Mouse (Mus musculus) megakaryocyte, embryonic 14.5 days (primary cell): ENCODE measurements around the gene Nell2.

Experiments
- FLI1 ChIP-seq: IDR thresholded peaks from 2 replicates; pipeline ENCODE4 v1.6.1; 2012; ENCODE audit warnings: low read length, inconsistent platforms, mixed read lengths
- GATA1 ChIP-seq: IDR thresholded peaks from 3 replicates; pipeline ENCODE4 v1.6.1; 2012; ENCODE audit warnings: mixed read lengths, low read length, inconsistent platforms, borderline replicate concordance

DNA sequence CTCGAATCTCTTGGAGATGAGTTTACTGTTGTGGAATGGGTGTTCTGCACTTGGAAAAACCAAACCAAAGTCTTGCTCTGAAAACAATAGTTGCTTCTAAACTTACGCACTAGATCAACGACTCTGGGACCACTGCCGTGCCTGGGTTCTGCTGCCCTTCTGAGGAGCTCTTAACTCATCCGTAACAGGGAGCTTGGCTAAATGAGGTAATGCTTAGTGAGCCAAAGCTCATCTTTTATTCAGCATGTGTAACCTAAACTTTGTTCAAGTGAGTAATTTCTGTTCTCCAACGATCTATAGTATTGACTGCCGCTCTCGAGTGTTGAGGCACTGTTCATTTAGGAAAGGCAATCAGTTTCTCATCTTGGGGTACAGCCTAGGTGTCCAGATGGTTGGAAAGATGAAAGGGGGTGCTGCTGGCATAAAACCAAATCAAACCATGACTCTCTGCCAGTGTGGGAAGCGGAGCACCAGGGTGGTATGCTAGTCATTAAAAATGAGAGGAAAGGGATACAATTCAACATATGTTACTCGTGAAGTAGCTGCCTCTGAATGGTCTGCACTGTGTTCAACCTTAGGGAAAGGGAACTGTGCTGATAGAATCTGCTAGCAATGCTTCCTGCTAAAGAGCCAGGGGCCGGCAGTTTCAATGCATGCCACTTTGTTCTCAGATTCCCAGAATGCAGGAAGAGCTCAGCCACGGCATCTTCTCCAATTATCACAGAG, 311.6 kb downstream of the Nell2 start:
- TF ChIP-seq GATA1 (no peak), FLI1 (no peak)
